Mouse (Mus musculus): ENCODE data around the gene 4931429L15Rik.

DNA sequence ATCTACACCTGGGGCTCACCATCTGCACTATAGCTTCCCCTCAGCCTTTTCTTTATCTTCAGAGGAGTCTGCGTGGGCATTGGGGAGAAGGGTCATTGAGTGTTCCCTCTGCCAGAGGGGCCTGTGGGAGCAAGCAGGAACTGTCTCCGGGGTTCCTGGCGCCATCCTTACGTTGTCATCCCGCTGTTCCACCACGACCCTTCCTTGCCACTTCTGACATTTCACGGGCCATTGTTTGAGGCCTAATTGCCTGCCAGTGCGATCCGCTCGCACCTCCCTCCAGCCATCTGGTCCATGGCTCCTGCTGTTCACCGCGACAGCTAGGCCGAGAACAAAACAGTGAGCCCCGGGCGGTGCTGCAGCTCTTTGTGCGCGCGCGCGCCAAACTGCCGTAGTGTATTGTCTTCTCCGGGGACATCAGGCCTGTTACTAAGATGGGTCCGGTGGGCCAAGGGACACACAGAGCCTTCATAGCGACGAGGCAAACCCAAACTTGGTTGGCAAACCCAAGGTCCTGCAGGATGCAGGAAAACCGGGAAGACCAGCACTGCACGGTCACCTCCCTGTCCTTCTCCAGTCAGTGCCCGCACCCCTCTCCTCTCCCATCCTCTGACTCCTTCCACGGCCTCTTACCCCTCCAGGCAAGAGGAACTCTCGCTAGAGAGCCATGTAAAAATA is 8.9 kb upstream of the 4931429L15Rik start:
- no peak for TF ChIP-seq CTCF (IDR thresholded peaks at IDR 0.05; ENCODE audit: borderline replicate concordance, insufficient read depth, low read depth, low read length)
- TF ChIP-seq POLR2A (IDR thresholded peaks at IDR 0.05; ENCODE audit: borderline replicate concordance, insufficient read depth, low read length): no peak; the same call in 1 of the 2 replicates
